Mouse (Mus musculus): Measurements from ENCODE around the gene Glcci1. TPM values are rescaled to one million over a fixed set of nuclear protein-coding genes. Genes with fewer than 3 reads are reported as not detected.
"Not testable (repeated sequence)": the region's sequence is repeated elsewhere in the genome, so short reads cannot be mapped to it uniquely, and the experiment has no call there.

Gene Glcci1
- polyA plus RNA-seq, 1 experiment from 2014 or later: 6.3 TPM

- ATAC-seq (ENCODE audit: low FRiP score, low TSS enrichment): no peak
- H3K9ac ChIP-seq (replicated peaks; ENCODE audit: low read length): no peak overlapping the region
- 92% methylated on average over 2 of the region's 2 CpGs for WGBS
These were observed 27.5 kb downstream of the Glcci1 start for GRCm38 (mm10) chr6:8536944-8537343.

GRCm38 (mm10) chr6:8541531-8541930 is 32.1 kb downstream of the Glcci1 start:
- H3K4me3 ChIP-seq (ENCODE audit: low read length); ATAC-seq (ENCODE audit: low FRiP score, low TSS enrichment): not testable (repeated sequence)

More at GRCm38 (mm10) chr6:8536944-8537343, 27.5 kb downstream of the Glcci1 start:
- Histone ChIP-seq H3K4me3 (ENCODE audit: low read length) (no peak overlapping the region), H3K36me3 (ENCODE audit: insufficient read depth, low read length) (no peaks in the 10 kb centered on the region), H3K4me1 (ENCODE audit: insufficient read depth, low read length) (no peaks in the 10 kb centered on the region), H3K27me3 (ENCODE audit: insufficient read depth, low read length) (no peaks in the 10 kb centered on the region), H3K4me2 (replicated peaks; ENCODE audit: low read depth, low read length) (no peak overlapping the region), H3K9me3 (ENCODE audit: low read length) (no peaks in the 10 kb centered on the region), H3K27ac (ENCODE audit: low read length) (no peak overlapping the region)

GRCm38 (mm10) chr6:8544822-8545221 is 35.4 kb downstream of the Glcci1 start:
- no peaks in the 10 kb centered on the region for H3K9me3 ChIP-seq (ENCODE audit: low read length)
- H3K27me3 ChIP-seq (ENCODE audit: insufficient read depth, low read length): no peaks in the 10 kb centered on the region
- H3K36me3 ChIP-seq (ENCODE audit: insufficient read depth, low read length): peaks cover 10% of the 10 kb centered on the region; the same call in 1 of the 2 replicates
- no peak overlapping the region for H3K9ac ChIP-seq (replicated peaks; ENCODE audit: low read length)
- 97% methylated on average over 5 of the region's 5 CpGs for WGBS
- no peak overlapping the region for H3K4me2 ChIP-seq (replicated peaks; ENCODE audit: low read depth, low read length)
- H3K4me1 ChIP-seq (ENCODE audit: insufficient read depth, low read length): no peaks in the 10 kb centered on the region
- H3K27ac ChIP-seq (ENCODE audit: low read length): no peak overlapping the region
- no peak for ATAC-seq (ENCODE audit: low FRiP score, low TSS enrichment)
- H3K4me3 ChIP-seq (ENCODE audit: low read length): no peak overlapping the region

More at GRCm38 (mm10) chr6:8541531-8541930, 32.1 kb downstream of the Glcci1 start:
- not testable (repeated sequence) for H3K4me2 ChIP-seq (replicated peaks; ENCODE audit: low read depth, low read length); H3K9me3 ChIP-seq (ENCODE audit: low read length); H3K27me3 ChIP-seq (ENCODE audit: insufficient read depth, low read length); H3K36me3 ChIP-seq (ENCODE audit: insufficient read depth, low read length); H3K27ac ChIP-seq (ENCODE audit: low read length); H3K9ac ChIP-seq (replicated peaks; ENCODE audit: low read length); H3K4me1 ChIP-seq (ENCODE audit: insufficient read depth, low read length)
- 78% methylated on average over 3 of the region's 4 CpGs for WGBS

- H3K27me3 ChIP-seq (ENCODE audit: insufficient read depth, low read length): no peaks in the 10 kb centered on the region
- 95% methylated on average over 7 of the region's 7 CpGs for WGBS
- no peak overlapping the region for H3K9ac ChIP-seq (replicated peaks; ENCODE audit: low read length)
- no peak overlapping the region for H3K4me3 ChIP-seq (ENCODE audit: low read length)
- H3K27ac ChIP-seq (ENCODE audit: low read length): no peak overlapping the region
- H3K4me2 ChIP-seq (replicated peaks; ENCODE audit: low read depth, low read length): no peak overlapping the region
- H3K36me3 ChIP-seq (ENCODE audit: insufficient read depth, low read length): peaks cover 10% of the 10 kb centered on the region; the same call in 1 of the 2 replicates
- no peaks in the 10 kb centered on the region for H3K4me1 ChIP-seq (ENCODE audit: insufficient read depth, low read length)
- H3K9me3 ChIP-seq (ENCODE audit: low read length): no peaks in the 10 kb centered on the region
- ATAC-seq (ENCODE audit: low FRiP score, low TSS enrichment): no peak
These were observed 36.4 kb downstream of the Glcci1 start for GRCm38 (mm10) chr6:8545780-8546179.

- WGBS: 92% methylated on average over 2 of the region's 2 CpGs
- Histone ChIP-seq H3K4me2 (replicated peaks; ENCODE audit: low read depth, low read length) (no peak overlapping the region), H3K9me3 (ENCODE audit: low read length) (peaks cover 3% of the 10 kb centered on the region; the same call in 1 of the 2 replicates), H3K4me1 (ENCODE audit: insufficient read depth, low read length) (no peaks in the 10 kb centered on the region), H3K9ac (replicated peaks; ENCODE audit: low read length) (no peak overlapping the region), H3K27me3 (ENCODE audit: insufficient read depth, low read length) (no peaks in the 10 kb centered on the region), H3K36me3 (ENCODE audit: insufficient read depth, low read length) (peaks cover 7% of the 10 kb centered on the region; the same call in 1 of the 2 replicates), H3K4me3 (ENCODE audit: low read length) (no peak overlapping the region), H3K27ac (ENCODE audit: low read length) (no peak overlapping the region)
- no peak for ATAC-seq (ENCODE audit: low FRiP score, low TSS enrichment)
These were observed 41.8 kb downstream of the Glcci1 start for GRCm38 (mm10) chr6:8551155-8551554.

- 94% methylated on average over 5 of the region's 5 CpGs for WGBS
- Histone ChIP-seq H3K4me2 (replicated peaks; ENCODE audit: low read depth, low read length) (no peak overlapping the region), H3K4me3 (ENCODE audit: low read length) (no peak overlapping the region), H3K27me3 (ENCODE audit: insufficient read depth, low read length) (no peaks in the 10 kb centered on the region), H3K27ac (ENCODE audit: low read length) (no peak overlapping the region), H3K4me1 (ENCODE audit: insufficient read depth, low read length) (no peaks in the 10 kb centered on the region), H3K36me3 (ENCODE audit: insufficient read depth, low read length) (peaks cover 9% of the 10 kb centered on the region), H3K9me3 (ENCODE audit: low read length) (peaks cover 3% of the 10 kb centered on the region; the same call in 1 of the 2 replicates), H3K9ac (replicated peaks; ENCODE audit: low read length) (no peak overlapping the region)
- ATAC-seq (ENCODE audit: low FRiP score, low TSS enrichment): no peak
These were observed 47.6 kb downstream of the Glcci1 start for GRCm38 (mm10) chr6:8556849-8557571.

GRCm38 (mm10) chr6:8560682-8561081 is 51.3 kb downstream of the Glcci1 start:
- no peak for ATAC-seq (ENCODE audit: low FRiP score, low TSS enrichment)
- peaks cover 8% of the 10 kb centered on the region for H3K36me3 ChIP-seq (ENCODE audit: insufficient read depth, low read length)
- WGBS: 80% methylated on average over 2 of the region's 2 CpGs

GRCm38 (mm10) chr6:8582377-8582776 is 73.0 kb downstream of the Glcci1 start:
- H3K36me3 ChIP-seq (ENCODE audit: insufficient read depth, low read length): no peaks in the 10 kb centered on the region
- 94% methylated on average over 9 of the region's 9 CpGs for WGBS
- H3K4me2 ChIP-seq (replicated peaks; ENCODE audit: low read depth, low read length): no peak overlapping the region
- H3K27me3 ChIP-seq (ENCODE audit: insufficient read depth, low read length): no peaks in the 10 kb centered on the region
- ATAC-seq (ENCODE audit: low FRiP score, low TSS enrichment): no peak
- H3K27ac ChIP-seq (ENCODE audit: low read length): no peak overlapping the region
- no peaks in the 10 kb centered on the region for H3K9me3 ChIP-seq (ENCODE audit: low read length)
- H3K4me1 ChIP-seq (ENCODE audit: insufficient read depth, low read length): no peaks in the 10 kb centered on the region
- no peak overlapping the region for H3K4me3 ChIP-seq (ENCODE audit: low read length)
- no peak overlapping the region for H3K9ac ChIP-seq (replicated peaks; ENCODE audit: low read length)

More at GRCm38 (mm10) chr6:8560682-8561081, 51.3 kb downstream of the Glcci1 start:
- H3K27me3 ChIP-seq (ENCODE audit: insufficient read depth, low read length): no peaks in the 10 kb centered on the region
- H3K4me3 ChIP-seq (ENCODE audit: low read length): no peak overlapping the region
- no peaks in the 10 kb centered on the region for H3K4me1 ChIP-seq (ENCODE audit: insufficient read depth, low read length)
- H3K9ac ChIP-seq (replicated peaks; ENCODE audit: low read length): no peak overlapping the region
- no peaks in the 10 kb centered on the region for H3K9me3 ChIP-seq (ENCODE audit: low read length)
- H3K27ac ChIP-seq (ENCODE audit: low read length): no peak overlapping the region
- no peak overlapping the region for H3K4me2 ChIP-seq (replicated peaks; ENCODE audit: low read depth, low read length)

- Histone ChIP-seq H3K27me3 (ENCODE audit: insufficient read depth, low read length) (no peaks in the 10 kb centered on the region), H3K9me3 (ENCODE audit: low read length) (no peaks in the 10 kb centered on the region), H3K27ac (ENCODE audit: low read length) (no peak overlapping the region), H3K4me3 (ENCODE audit: low read length) (no peak overlapping the region), H3K4me1 (ENCODE audit: insufficient read depth, low read length) (no peaks in the 10 kb centered on the region), H3K9ac (replicated peaks; ENCODE audit: low read length) (no peak overlapping the region), H3K4me2 (replicated peaks; ENCODE audit: low read depth, low read length) (no peak overlapping the region), H3K36me3 (ENCODE audit: insufficient read depth, low read length) (no peaks in the 10 kb centered on the region)
- ATAC-seq (ENCODE audit: low FRiP score, low TSS enrichment): no peak
- 90% methylated on average over 3 of the region's 3 CpGs for WGBS
These were observed 74.5 kb downstream of the Glcci1 start for GRCm38 (mm10) chr6:8583892-8584291.

- H3K27ac ChIP-seq (ENCODE audit: low read length): no peak overlapping the region
- H3K9ac ChIP-seq (replicated peaks; ENCODE audit: low read length): no peak overlapping the region
- ATAC-seq (ENCODE audit: low FRiP score, low TSS enrichment): no peak
- WGBS: 77% methylated on average over 9 of the region's 9 CpGs
- H3K9me3 ChIP-seq (ENCODE audit: low read length): no peaks in the 10 kb centered on the region
- no peak overlapping the region for H3K4me2 ChIP-seq (replicated peaks; ENCODE audit: low read depth, low read length)
- H3K4me1 ChIP-seq (ENCODE audit: insufficient read depth, low read length): no peaks in the 10 kb centered on the region
- no peak overlapping the region for H3K4me3 ChIP-seq (ENCODE audit: low read length)
- H3K27me3 ChIP-seq (ENCODE audit: insufficient read depth, low read length): no peaks in the 10 kb centered on the region
- H3K36me3 ChIP-seq (ENCODE audit: insufficient read depth, low read length): 0 out of 2 replicates have a peak, but pooled peaks cover 8% of the 10 kb centered on the region
These were observed 82.3 kb downstream of the Glcci1 start for GRCm38 (mm10) chr6:8591665-8592064.

All from kidney, embryonic 16.5 days (tissue).